Mouse (Mus musculus) myocyte (in vitro differentiated cells): ENCODE results near the gene Arhgef16. TPM values are rescaled to one million over a fixed set of nuclear protein-coding genes. Genes with fewer than 3 reads are reported as not detected.

Experiments used
- H3K27me3 ChIP-seq: one replicate; pipeline ENCODE4 v1.6.1; 2011; ENCODE audit not compliant: control insufficient read depth, insufficient read depth, insufficient read length
- H3K36me3 ChIP-seq: one replicate; pipeline ENCODE4 v1.6.1; 2011; ENCODE audit not compliant: control insufficient read depth, insufficient read depth
- H3K4me2 ChIP-seq: one replicate; pipeline ENCODE4 v1.6.1; 2011; ENCODE audit warnings: low read depth, control low read depth
- H3K4me3 ChIP-seq: one replicate; pipeline ENCODE4 v1.5.1; 2011; ENCODE audit warnings: mild to moderate bottlenecking, control low read depth, moderate library complexity
- H3K79me2 ChIP-seq: one replicate; pipeline ENCODE4 v1.6.1; 2011; ENCODE audit not compliant: control insufficient read depth, insufficient read depth
- H3ac ChIP-seq: one replicate; pipeline ENCODE4 v1.6.1; 2011; ENCODE audit not compliant: control insufficient read depth, insufficient read length
- CEBPB ChIP-seq: IDR thresholded peaks from 2 replicates; pipeline ENCODE4 v1.6.1; 2011; ENCODE audit warnings: mild to moderate bottlenecking, moderate library complexity; ENCODE audit not compliant: poor library complexity, insufficient read depth, severe bottlenecking
- E2F4 ChIP-seq: IDR thresholded peaks from one replicate; pipeline ENCODE4 v1.6.1; 2011; ENCODE audit warnings: mild to moderate bottlenecking, control low read depth, moderate library complexity; ENCODE audit not compliant: insufficient read depth
- MAX ChIP-seq: IDR thresholded peaks from one replicate; pipeline ENCODE4 v1.6.1; 2011; ENCODE audit warnings: low read depth, mild to moderate bottlenecking, control low read depth
- MYOD1 ChIP-seq, 3 experiments: IDR thresholded peaks; one replicate each; pipeline ENCODE4 v1.6.1; 2011; ENCODE audit warnings: control low read depth in 2 of 3, low read depth in 2 of 3, mild to moderate bottlenecking in 2 of 3, moderate library complexity in 1 of 3; ENCODE audit not compliant: insufficient read length in 2 of 3, control insufficient read depth in 1 of 3
- MYOG ChIP-seq, 3 experiments: IDR thresholded peaks; one replicate each; pipeline ENCODE4 v1.6.1; 2011; ENCODE audit warnings: control low read depth in 2 of 3, low read depth in 2 of 3, mild to moderate bottlenecking in 2 of 3; ENCODE audit not compliant: insufficient read length in 2 of 3, control insufficient read depth in 1 of 3, insufficient read depth in 1 of 3
- POLR2A ChIP-seq: IDR thresholded peaks from one replicate; pipeline ENCODE4 v1.6.1; 2011; ENCODE audit warnings: low read depth, mild to moderate bottlenecking, control low read depth, moderate library complexity; ENCODE audit not compliant: insufficient read length
- POLR2AphosphoS2 ChIP-seq: IDR thresholded peaks from one replicate; pipeline ENCODE4 v1.6.1; 2011; ENCODE audit warnings: low read depth, control low read depth; ENCODE audit not compliant: insufficient read length
- REST ChIP-seq: IDR thresholded peaks from one replicate; pipeline ENCODE4 v1.6.1; 2011; ENCODE audit warnings: mild to moderate bottlenecking, control low read depth, moderate library complexity; ENCODE audit not compliant: insufficient read depth, insufficient read length
- SRF ChIP-seq: IDR thresholded peaks from one replicate; pipeline ENCODE4 v1.6.1; 2011; ENCODE audit warnings: low read depth; ENCODE audit not compliant: control insufficient read depth, insufficient read length
- TCF12 ChIP-seq: IDR thresholded peaks from one replicate; pipeline ENCODE4 v1.6.1; 2011; ENCODE audit warnings: mild to moderate bottlenecking, control low read depth; ENCODE audit not compliant: poor library complexity, insufficient read depth, severe bottlenecking
- TCF3 ChIP-seq: IDR thresholded peaks from one replicate; pipeline ENCODE4 v1.6.1; 2011; ENCODE audit warnings: low read depth, control low read depth; ENCODE audit not compliant: insufficient read length
- USF1 ChIP-seq: IDR thresholded peaks from one replicate; pipeline ENCODE4 v1.6.1; 2011; ENCODE audit warnings: low read depth, mild to moderate bottlenecking, control low read depth, moderate library complexity
- polyA plus RNA-seq: library from polyadenylated mRNA; unstranded; fragments of >200 nt; fragmentation: generic; extraction: Trizol; gene quantifications from one replicate; pipeline ENCODE4 v1.2.1, GENCODE M21; 2012; ENCODE audit warnings: missing spikeins

Gene Arhgef16
- polyA plus RNA-seq, 1 experiment = not detected

- Histone ChIP-seq H3K36me3 (no peaks in the 10 kb centered on the region), H3K4me2 (no peak overlapping the region), H3K4me3 (no peak overlapping the region), H3K79me2 (no peaks in the 10 kb centered on the region), H3K27me3 (no peaks in the 10 kb centered on the region), H3ac (no peak overlapping the region)
- TF ChIP-seq TCF12 = no peak
- no peak for TF ChIP-seq MAX
- no peak for TF ChIP-seq MYOD1 (IDR thresholded peaks at IDR 0.05; ENCODE audit: control insufficient read depth in 1 of 3, insufficient read length in 2 of 3, low read depth in 2 of 3)
- TF ChIP-seq MYOG (IDR thresholded peaks at IDR 0.05; ENCODE audit: control insufficient read depth in 1 of 3, insufficient read depth in 1 of 3, insufficient read length in 2 of 3, low read depth in 2 of 3) = no peak
- no peak for TF ChIP-seq REST
- TF ChIP-seq E2F4 = no peak
- no peak for TF ChIP-seq POLR2A
- no peak for TF ChIP-seq SRF
- no peak for TF ChIP-seq CEBPB
- no peak for TF ChIP-seq USF1
- TF ChIP-seq POLR2AphosphoS2 = no peak
- TF ChIP-seq TCF3 = no peak
Measured at GRCm38 (mm10) chr4:154325410-154325809, 23.9 kb upstream of the Arhgef16 start.

- TF ChIP-seq TCF3 (no peak), MYOG (IDR thresholded peaks at IDR 0.05; ENCODE audit: control insufficient read depth in 1 of 3, insufficient read depth in 1 of 3, insufficient read length in 2 of 3, low read depth in 2 of 3) (no peak), E2F4 (no peak), REST (no peak), MYOD1 (IDR thresholded peaks at IDR 0.05; ENCODE audit: control insufficient read depth in 1 of 3, insufficient read length in 2 of 3, low read depth in 2 of 3) (no peak)
- H3K4me2 ChIP-seq = no peak overlapping the region
Measured at GRCm38 (mm10) chr4:154313622-154313967, 12.1 kb upstream of the Arhgef16 start.

GRCm38 (mm10) chr4:154312935-154313621, 11.6 kb upstream of the Arhgef16 start:
- H3K4me2 ChIP-seq = no peak overlapping the region

More at GRCm38 (mm10) chr4:154313622-154313967, 12.1 kb upstream of the Arhgef16 start:
- H3K36me3 ChIP-seq = no peaks in the 10 kb centered on the region
- H3K4me3 ChIP-seq = no peak overlapping the region
- no peaks in the 10 kb centered on the region for H3K27me3 ChIP-seq
- no peaks in the 10 kb centered on the region for H3K79me2 ChIP-seq
- H3ac ChIP-seq = no peak overlapping the region

GRCm38 (mm10) chr4:154312143-154312812, 10.8 kb upstream of the Arhgef16 start:
- no peak for TF ChIP-seq SRF
- TF ChIP-seq CEBPB = no peak
- TF ChIP-seq E2F4 = no peak
- H3K36me3 ChIP-seq = no peaks in the 10 kb centered on the region
- H3ac ChIP-seq = no peak overlapping the region
- H3K79me2 ChIP-seq = no peaks in the 10 kb centered on the region
- no peak overlapping the region for H3K4me3 ChIP-seq
- H3K27me3 ChIP-seq = no peaks in the 10 kb centered on the region
- no peak overlapping the region for H3K4me2 ChIP-seq

More at GRCm38 (mm10) chr4:154312935-154313621, 11.6 kb upstream of the Arhgef16 start:
- Histone ChIP-seq H3K4me3 (no peak overlapping the region), H3ac (no peak overlapping the region), H3K79me2 (no peaks in the 10 kb centered on the region), H3K27me3 (no peaks in the 10 kb centered on the region), H3K36me3 (no peaks in the 10 kb centered on the region)
- no peak for TF ChIP-seq REST

GRCm38 (mm10) chr4:154310576-154311262, 9.2 kb upstream of the Arhgef16 start:
- no peak overlapping the region for H3ac ChIP-seq
- H3K4me2 ChIP-seq = no peak overlapping the region
- no peaks in the 10 kb centered on the region for H3K27me3 ChIP-seq
- H3K79me2 ChIP-seq = no peaks in the 10 kb centered on the region
- no peak for TF ChIP-seq MAX
- no peak for TF ChIP-seq TCF3
- TF ChIP-seq POLR2AphosphoS2 = no peak
- no peak for TF ChIP-seq CEBPB
- no peak for TF ChIP-seq TCF12
- H3K4me3 ChIP-seq = no peak overlapping the region
- no peaks in the 10 kb centered on the region for H3K36me3 ChIP-seq
